Mouse (Mus musculus) MEL (cell line): ENCODE results near the gene Hamp.

Experiments
- CHD1 ChIP-seq: IDR thresholded peaks from 2 replicates; pipeline ENCODE4 v1.6.1; 2012; ENCODE audit warnings: low read depth, mild to moderate bottlenecking, inconsistent platforms, low read length, improper control_type of control experiment
- CTCF ChIP-seq, 3 experiments: IDR thresholded peaks in 2 of 3; conservative IDR thresholded peaks in 1 of 3; 2 replicates each; pipeline ENCODE4 v1.5.1; 2011 to 2012; ENCODE audit warnings: low read length in 3 of 3, low read depth in 2 of 3, mild to moderate bottlenecking in 2 of 3, improper control_type of control experiment in 1 of 3, inconsistent platforms in 1 of 3, mixed read lengths in 1 of 3, moderate library complexity in 1 of 3; ENCODE audit not compliant: control insufficient read depth in 1 of 3, insufficient read depth in 1 of 3, poor library complexity in 1 of 3, severe bottlenecking in 1 of 3
- EP300 ChIP-seq, 2 experiments: IDR thresholded peaks; 2 replicates each; pipeline ENCODE4 v1.6.1; 2011; ENCODE audit warnings: improper control_type of control experiment in 2 of 2, low read length in 2 of 2, low read depth in 1 of 2, mild to moderate bottlenecking in 1 of 2
- HCFC1 ChIP-seq: IDR thresholded peaks from 2 replicates; pipeline ENCODE4 v1.6.1; 2012; ENCODE audit warnings: low read depth, mild to moderate bottlenecking, inconsistent platforms, low read length, improper control_type of control experiment, moderate library complexity
- JUND ChIP-seq: IDR thresholded peaks from 2 replicates; pipeline ENCODE4 v1.6.1; 2011; ENCODE audit warnings: low read depth, mild to moderate bottlenecking, improper control_type of control experiment, low read length
- KAT2A ChIP-seq: conservative IDR thresholded peaks from 2 replicates; pipeline ENCODE4 v1.6.1; 2012; ENCODE audit warnings: low read depth, low read length, improper control_type of control experiment, inconsistent platforms
- MAFK ChIP-seq: IDR thresholded peaks from 2 replicates; pipeline ENCODE4 v1.6.1; 2011; ENCODE audit warnings: low read depth, mild to moderate bottlenecking, low read length, improper control_type of control experiment, borderline replicate concordance
- MYB ChIP-seq: IDR thresholded peaks from 2 replicates; pipeline ENCODE4 v1.6.1; 2011; ENCODE audit warnings: mild to moderate bottlenecking, low read depth, low read length, improper control_type of control experiment
- POLR2A ChIP-seq, 2 experiments: IDR thresholded peaks; 2 replicates each; pipeline ENCODE4 v1.6.1; 2011 to 2012; ENCODE audit warnings: low read length in 2 of 2, mild to moderate bottlenecking in 2 of 2, control low read depth in 1 of 2, improper control_type of control experiment in 1 of 2, low read depth in 1 of 2, moderate library complexity in 1 of 2; ENCODE audit not compliant: control insufficient read depth in 1 of 2, insufficient read depth in 1 of 2, poor library complexity in 1 of 2
- TBP ChIP-seq: IDR thresholded peaks from 2 replicates; pipeline ENCODE4 v1.8.0; 2011; ENCODE audit warnings: low read depth, low read length, improper control_type of control experiment
- TCF12 ChIP-seq: IDR thresholded peaks from 2 replicates; pipeline ENCODE4 v1.6.1; 2014; ENCODE audit warnings: low read depth, mild to moderate bottlenecking, inconsistent platforms, low read length, improper control_type of control experiment, moderate library complexity
- USF1 ChIP-seq: IDR thresholded peaks from 2 replicates; pipeline ENCODE4 v1.6.1; 2014; ENCODE audit warnings: low read depth, mild to moderate bottlenecking, inconsistent platforms, low read length, improper control_type of control experiment, moderate library complexity
- ZMIZ1 ChIP-seq: IDR thresholded peaks from 2 replicates; pipeline ENCODE4 v1.6.1; 2012; ENCODE audit warnings: low read depth, mild to moderate bottlenecking, inconsistent platforms, low read length, improper control_type of control experiment, moderate library complexity

DNA sequence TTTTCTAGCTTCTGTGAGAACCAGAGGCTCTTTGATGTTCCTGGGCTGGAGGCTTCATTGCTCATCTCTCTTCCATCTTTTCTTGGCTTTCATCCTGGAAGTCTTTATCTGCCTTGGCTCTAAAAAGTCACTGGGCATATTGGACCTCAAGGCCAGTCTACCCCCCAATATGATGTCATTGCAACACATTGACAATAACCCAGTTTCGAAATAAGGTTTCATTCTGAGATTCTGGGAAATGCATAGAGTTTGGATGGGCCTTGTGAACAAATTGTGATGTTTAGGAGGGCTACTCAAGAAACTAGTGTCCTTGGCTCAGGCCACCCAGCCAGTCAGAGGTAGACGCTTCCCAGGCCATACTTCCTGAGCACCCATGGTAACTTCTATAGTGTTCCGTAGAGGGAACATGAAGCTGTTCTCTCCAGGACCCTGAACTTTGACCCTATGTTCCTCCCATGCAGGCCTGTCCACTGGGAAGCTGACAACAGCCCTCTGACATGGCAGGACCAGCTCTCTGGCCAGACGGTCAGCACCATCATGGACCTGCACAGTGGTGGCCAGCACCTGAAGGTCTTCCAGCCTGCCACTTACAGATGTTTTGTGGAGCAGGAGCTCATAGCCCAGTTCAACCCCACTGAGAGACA, 44.8 kb upstream of the Hamp start:
- no peak for TF ChIP-seq CTCF (IDR thresholded peaks at IDR 0.05 in 2 of 3, conservative IDR thresholded peaks at IDR 0.05 in 1 of 3; ENCODE audit: control insufficient read depth in 1 of 3, insufficient read depth in 1 of 3, low read depth in 2 of 3, low read length in 3 of 3, poor library complexity in 1 of 3, severe bottlenecking in 1 of 3)
- TF ChIP-seq CHD1, result no peak
- TF ChIP-seq KAT2A, result no peak
- TF ChIP-seq POLR2A (IDR thresholded peaks at IDR 0.05; ENCODE audit: control insufficient read depth in 1 of 2, insufficient read depth in 1 of 2, low read depth in 1 of 2, low read length in 2 of 2, poor library complexity in 1 of 2), result no peak
- TF ChIP-seq JUND, result no peak
- TF ChIP-seq TCF12, result no peak
- no peak for TF ChIP-seq TBP
- TF ChIP-seq HCFC1, result no peak
- TF ChIP-seq USF1, result no peak
- no peak for TF ChIP-seq EP300 (IDR thresholded peaks at IDR 0.05; ENCODE audit: low read depth in 1 of 2, low read length in 2 of 2)
- TF ChIP-seq MAFK, result no peak
- TF ChIP-seq MYB, result no peak
- no peak for TF ChIP-seq ZMIZ1
